Mouse (Mus musculus) forebrain, embryonic 14.5 days (tissue): Measurements from ENCODE around the gene Shb. TPM values are rescaled to one million over a fixed set of nuclear protein-coding genes. Genes with fewer than 3 reads are reported as not detected.

Experiments
- ATAC-seq: fragments of 200-750 bp; cut with Nextera tagmentation; 2 replicates; pipeline ENCODE4 v1.8.0; 2017; ENCODE audit warnings: mild to moderate bottlenecking, moderate library complexity
- DNase-seq: peaks from one replicate; pipeline ENCODE4 v3.0.0-alpha.2; 2015; ENCODE audit warnings: low spot score
- H3K27ac ChIP-seq: fragments of 300-500 bp; sonication (generic); 2 replicates; pipeline ENCODE4 v1.5.1; 2014; ENCODE audit warnings: low read depth, mild to moderate bottlenecking, control low read depth, low read length, moderate library complexity
- H3K27me3 ChIP-seq: fragments of 300-500 bp; sonication (generic); replicated peaks from 2 replicates; pipeline ENCODE4 v1.6.1; 2014; ENCODE audit warnings: low read length, control low read depth, mixed read lengths; ENCODE audit not compliant: control insufficient read depth, insufficient read depth
- H3K36me3 ChIP-seq: fragments of 300-500 bp; sonication (generic); 2 replicates; pipeline ENCODE4 v1.6.1; 2014; ENCODE audit warnings: low read length, control low read depth; ENCODE audit not compliant: control insufficient read depth, insufficient read depth
- H3K4me1 ChIP-seq: fragments of 300-500 bp; sonication (generic); 2 replicates; pipeline ENCODE4 v1.6.1; 2014; ENCODE audit warnings: antibody characterized with exemption, low read length, control low read depth; ENCODE audit not compliant: control insufficient read depth, insufficient read depth
- H3K4me2 ChIP-seq: fragments of 300-500 bp; sonication (generic); 2 replicates; pipeline ENCODE4 v1.6.1; 2014; ENCODE audit warnings: mild to moderate bottlenecking, control low read depth, low read length
- H3K4me3 ChIP-seq: fragments of 300-500 bp; sonication (generic); 2 replicates; pipeline ENCODE4 v1.5.1; 2014; ENCODE audit warnings: low read depth, low read length, control low read depth
- H3K9ac ChIP-seq: fragments of 300-500 bp; sonication (generic); 2 replicates; pipeline ENCODE4 v1.6.1; 2014; ENCODE audit warnings: mild to moderate bottlenecking, low read length, control low read depth, moderate library complexity
- H3K9me3 ChIP-seq: fragments of 300-500 bp; sonication (generic); replicated peaks from 2 replicates; pipeline ENCODE4 v1.6.1; 2016; ENCODE audit warnings: low read length, control low read depth, mixed read lengths; ENCODE audit not compliant: control insufficient read depth
- WGBS: fragments of 180-500 bp; shearing (Covaris S2); extraction: QIAGEN DNeasy Blood & Tissue Kit; methylation state at CpG from one replicate; pipeline ENCODE4 v1.1.7; 2014; 5-methylcytosine and 5-hydroxymethylcytosine counted together
- polyA plus RNA-seq: library from polyadenylated mRNA; unstranded; fragments of >200 nt; fragmentation: Nextera tagmentation; extraction: Ambion mirVana; gene quantifications from 2 replicates; pipeline ENCODE4 v1.2.1, GENCODE M21; 2014

Shb gene
- polyA plus RNA-seq, 1 experiment from 2014 or later = 14.5 TPM

DNA sequence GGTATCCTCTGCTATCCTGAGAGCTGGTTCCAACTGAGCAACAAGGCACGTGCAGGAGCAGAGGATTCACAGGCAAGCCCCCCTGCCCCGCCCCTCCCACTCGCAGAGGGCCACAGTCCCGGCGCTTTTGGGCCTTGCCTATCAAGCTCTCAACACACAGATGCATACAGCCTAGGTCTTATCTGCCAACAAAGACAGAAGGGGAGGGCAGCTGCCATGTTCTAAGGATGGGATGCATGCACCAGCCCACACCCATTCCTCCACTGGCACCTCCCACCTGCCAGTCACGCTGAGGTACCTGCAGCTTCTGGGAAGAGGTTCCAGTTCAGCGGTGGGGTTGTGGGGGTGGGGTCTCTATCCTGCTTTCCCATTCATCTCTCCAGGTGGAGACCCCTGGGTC lies 39.2 kb downstream of the Shb start:
- Histone ChIP-seq H3K27ac (no peak overlapping the region; the same call in 1 of the 2 replicates), H3K36me3 (no peaks in the 10 kb centered on the region), H3K27me3 (no peaks in the 10 kb centered on the region), H3K4me1 (peaks cover 85% of the 10 kb centered on the region), H3K9ac (no peak overlapping the region), H3K4me3 (no peak overlapping the region), H3K9me3 (no peaks in the 10 kb centered on the region), H3K4me2 (no peak overlapping the region)
- DNase-seq = no peak
- 17% methylated on average over 7 of the region's 7 CpGs for WGBS
- no peak for ATAC-seq

DNA sequence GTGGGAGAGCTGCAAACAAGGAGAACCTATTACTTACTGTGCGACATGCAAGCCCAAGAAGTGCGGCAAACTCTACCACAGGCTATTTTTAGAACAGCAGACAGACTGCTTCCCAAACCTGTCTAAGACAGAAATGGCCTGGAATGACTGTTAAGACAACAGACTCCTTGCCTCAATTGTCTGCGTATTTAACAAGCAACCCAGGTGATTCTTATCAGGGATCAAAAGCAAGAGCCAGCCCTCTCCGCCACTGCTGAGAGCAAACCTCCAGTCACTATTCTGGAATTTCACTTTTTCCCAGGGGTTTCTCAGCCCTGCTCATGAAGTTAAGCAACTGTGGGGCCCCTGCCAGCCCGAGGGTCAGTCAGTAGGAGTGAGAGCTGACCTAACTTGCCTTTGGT lies 39.6 kb downstream of the Shb start:
- H3K27ac ChIP-seq = no peak overlapping the region; the same call in none of the 2 replicates

DNA sequence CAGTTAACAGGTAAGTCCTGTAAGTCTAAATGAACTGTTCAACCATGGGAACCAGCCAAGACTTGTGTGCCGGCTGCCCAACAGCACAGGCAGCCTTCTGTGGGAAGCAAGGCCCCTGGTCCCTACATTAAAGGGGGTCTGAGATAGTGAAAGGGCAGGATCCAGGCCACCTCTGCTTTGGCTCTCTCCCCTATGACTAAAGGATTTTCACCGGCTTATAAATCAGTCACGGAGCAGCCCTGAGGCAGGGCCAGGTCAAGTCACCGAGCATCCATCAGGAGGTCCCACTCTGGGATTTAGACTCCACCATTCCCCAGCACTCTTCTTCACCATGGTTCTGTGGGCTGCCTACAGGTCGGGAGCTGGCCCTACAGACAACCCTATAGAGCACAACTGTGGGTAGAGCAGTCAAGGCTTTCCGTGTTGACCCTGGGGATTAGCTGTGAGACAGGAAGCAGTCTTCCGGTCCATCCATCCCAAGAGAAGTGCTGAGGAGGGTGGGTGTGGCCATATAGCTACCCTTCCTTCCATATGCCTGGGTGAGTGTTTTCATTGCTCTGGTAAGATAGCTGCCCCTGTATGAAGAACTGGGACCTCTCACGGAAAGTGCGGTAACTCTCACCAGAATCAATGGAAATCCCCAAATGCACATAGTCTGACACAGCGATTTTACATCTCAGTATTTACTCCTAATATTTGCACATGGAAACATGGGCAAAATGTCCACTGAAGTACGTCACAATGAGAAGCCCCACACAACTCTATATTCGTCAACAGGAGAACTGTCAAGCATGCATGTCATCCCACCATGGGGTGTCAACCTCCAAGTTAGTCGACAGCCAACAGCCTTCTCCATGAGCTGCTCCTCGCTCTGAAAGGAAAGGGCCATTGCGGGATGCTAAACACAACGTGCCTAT lies 40.3 kb downstream of the Shb start:
- Histone ChIP-seq H3K4me1 (peaks cover 76% of the 10 kb centered on the region), H3K27me3 (no peaks in the 10 kb centered on the region), H3K9me3 (no peaks in the 10 kb centered on the region), H3K9ac (no peak overlapping the region), H3K36me3 (peaks cover 9% of the 10 kb centered on the region; the same call in 1 of the 2 replicates), H3K27ac (no peak overlapping the region; the same call in 1 of the 2 replicates), H3K4me2 (no peak overlapping the region), H3K4me3 (no peak overlapping the region)
- ATAC-seq (no peak), DNase-seq (no peak)
- 70% methylated on average over 16 of the region's 16 CpGs for WGBS

More for the DNA sequence above, 39.6 kb downstream of the Shb start:
- H3K4me2 ChIP-seq = no peak overlapping the region
- H3K36me3 ChIP-seq = peaks cover 3% of the 10 kb centered on the region; the same call in 1 of the 2 replicates
- H3K4me3 ChIP-seq = no peak overlapping the region
- peaks cover 82% of the 10 kb centered on the region for H3K4me1 ChIP-seq
- DNase-seq (no peak), ATAC-seq (no peak)
- 53% methylated on average over 5 of the region's 5 CpGs for WGBS
- no peaks in the 10 kb centered on the region for H3K27me3 ChIP-seq
- H3K9me3 ChIP-seq = no peaks in the 10 kb centered on the region
- no peak overlapping the region for H3K9ac ChIP-seq

DNA sequence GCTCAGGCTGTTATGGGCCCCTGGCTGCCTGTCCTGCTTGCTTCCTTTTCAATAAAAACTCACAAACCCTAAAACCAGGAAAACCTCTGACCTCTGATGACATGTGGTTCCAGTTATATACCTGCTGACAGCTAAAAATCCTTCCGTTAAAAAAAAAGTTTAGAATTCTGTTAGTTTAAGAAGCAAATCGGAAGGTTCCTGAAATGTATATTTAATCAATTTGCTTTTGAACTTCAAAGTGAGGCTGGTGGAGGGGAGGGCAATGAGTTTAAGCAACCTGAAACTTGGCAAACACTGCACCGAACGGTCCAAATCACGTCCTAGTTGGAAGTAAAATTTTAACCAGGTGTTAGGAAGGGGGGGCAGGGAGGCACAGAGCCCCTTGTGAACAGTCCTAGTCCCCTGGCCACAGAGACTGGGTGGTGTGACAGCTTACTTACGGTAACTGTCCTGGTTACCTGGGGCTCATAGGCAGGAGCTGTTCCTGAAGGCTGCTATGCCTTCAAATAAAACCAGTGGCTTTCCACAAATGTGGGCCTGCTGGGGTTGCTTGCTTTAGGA lies 41.1 kb downstream of the Shb start:
- Histone ChIP-seq H3K9me3 (no peaks in the 10 kb centered on the region), H3K27me3 (no peaks in the 10 kb centered on the region), H3K9ac (no peak overlapping the region), H3K4me1 (peaks cover 76% of the 10 kb centered on the region), H3K36me3 (peaks cover 12% of the 10 kb centered on the region; the same call in 1 of the 2 replicates), H3K4me3 (no peak overlapping the region), H3K4me2 (no peak overlapping the region), H3K27ac (no peak overlapping the region; the same call in 1 of the 2 replicates)
- WGBS = 38% methylated on average over 6 of the region's 6 CpGs
- ATAC-seq (no peak), DNase-seq (no peak)

DNA sequence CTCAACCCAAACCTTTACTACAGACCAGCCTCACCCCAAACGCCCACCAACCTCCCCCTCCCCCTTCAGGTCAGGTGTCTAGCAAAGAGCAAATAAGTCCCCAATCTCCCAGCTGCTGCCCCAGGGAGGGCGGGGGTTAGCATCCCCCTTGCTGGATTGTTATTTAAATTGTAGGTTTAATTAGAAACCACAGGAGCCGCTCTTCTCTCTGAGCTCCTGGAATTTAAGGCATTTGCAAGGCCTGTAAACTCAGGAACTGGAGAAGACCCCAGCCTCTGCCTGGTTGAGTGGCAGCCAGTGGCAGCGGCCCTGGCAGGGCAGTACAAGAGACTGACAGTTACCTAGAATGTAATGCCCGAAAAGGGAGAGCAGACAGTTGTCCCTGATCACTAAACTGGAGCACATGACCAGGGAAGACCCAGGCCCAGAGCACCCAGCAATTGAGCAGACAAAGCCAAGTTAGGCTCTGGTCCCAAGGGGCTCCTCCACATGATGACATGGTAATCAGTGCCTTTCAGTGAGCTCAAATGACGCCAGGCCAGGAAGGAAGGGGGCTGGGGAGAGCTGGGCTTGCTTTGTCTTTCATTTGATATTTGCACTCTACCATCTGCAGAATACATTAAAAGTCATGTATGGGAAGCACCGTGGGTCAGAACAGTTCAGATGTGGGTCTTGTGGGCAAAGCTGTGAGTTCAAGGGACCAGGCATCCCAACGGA lies 42.1 kb downstream of the Shb start:
- peak overlapping the region; percentile 73 for H3K27ac ChIP-seq

DNA sequence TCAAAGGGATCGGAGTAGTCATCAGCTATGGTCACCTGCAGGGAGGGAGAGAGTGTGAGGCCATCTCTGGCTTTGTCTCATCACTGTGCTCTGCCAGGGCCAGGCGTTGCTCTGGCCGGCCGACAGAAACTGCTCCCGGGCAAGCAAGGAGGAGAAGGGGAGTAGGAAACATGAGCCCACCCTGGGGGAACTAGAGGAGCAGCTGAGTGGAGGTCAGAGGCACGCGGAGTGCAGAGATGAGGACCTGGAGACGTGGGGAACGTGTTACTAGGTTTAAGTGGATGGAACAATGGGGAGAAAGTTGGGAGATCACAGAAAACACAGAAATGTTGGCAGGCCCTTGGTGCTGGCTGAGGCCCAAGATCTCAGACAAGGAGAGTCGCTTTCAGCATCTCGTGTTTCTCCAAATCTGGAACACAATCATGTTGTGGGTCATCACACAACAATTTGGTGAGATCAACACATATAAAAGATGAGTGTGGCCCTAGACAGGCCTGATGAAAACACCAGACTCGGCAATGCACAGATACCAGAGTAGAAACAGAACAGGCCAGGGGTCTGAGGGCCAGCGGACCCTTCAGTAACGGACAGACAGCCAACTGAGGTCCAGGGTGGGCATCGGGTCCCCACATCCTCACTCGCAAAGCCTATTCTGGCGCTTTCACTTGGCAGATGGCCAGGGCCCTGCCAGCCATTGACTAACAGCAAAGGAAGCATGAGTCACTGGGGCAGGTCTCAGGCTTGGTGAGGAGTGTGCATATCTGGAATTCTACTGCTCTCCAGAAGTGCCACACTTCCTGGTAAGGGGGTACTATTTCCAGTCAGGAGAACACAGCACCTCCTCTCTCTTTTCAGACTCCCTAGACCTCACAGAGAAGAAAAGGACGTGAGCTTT lies 42.9 kb downstream of the Shb start:
- no peaks in the 10 kb centered on the region for H3K27me3 ChIP-seq
- H3K27ac ChIP-seq = peak overlapping the region; percentile 73; the same call in 1 of the 2 replicates
- peak; percentile 51 for ATAC-seq
- peaks cover 15% of the 10 kb centered on the region; the same call in 1 of the 2 replicates for H3K36me3 ChIP-seq
- peak overlapping the region; percentile 1; the same call in 1 of the 2 replicates for H3K9ac ChIP-seq
- DNase-seq = peak; percentile 74
- no peaks in the 10 kb centered on the region for H3K9me3 ChIP-seq
- WGBS = 15% methylated on average over 18 of the region's 18 CpGs
- peaks cover 62% of the 10 kb centered on the region for H3K4me1 ChIP-seq
- peak overlapping the region; percentile 3; the same call in 1 of the 2 replicates for H3K4me2 ChIP-seq
- H3K4me3 ChIP-seq = no peak overlapping the region

More for the DNA sequence above, 42.1 kb downstream of the Shb start:
- H3K4me3 ChIP-seq = no peak overlapping the region
- peak; percentile 68 for DNase-seq
- H3K27me3 ChIP-seq = no peaks in the 10 kb centered on the region
- H3K36me3 ChIP-seq = peaks cover 15% of the 10 kb centered on the region; the same call in 1 of the 2 replicates
- H3K4me2 ChIP-seq = peak overlapping the region; percentile 3; the same call in 1 of the 2 replicates
- ATAC-seq = peak; percentile 47
- 6% methylated on average over 8 of the region's 8 CpGs for WGBS
- peak overlapping the region; percentile 29; the same call in 1 of the 2 replicates for H3K9ac ChIP-seq
- H3K4me1 ChIP-seq = peaks cover 68% of the 10 kb centered on the region
- no peaks in the 10 kb centered on the region for H3K9me3 ChIP-seq

DNA sequence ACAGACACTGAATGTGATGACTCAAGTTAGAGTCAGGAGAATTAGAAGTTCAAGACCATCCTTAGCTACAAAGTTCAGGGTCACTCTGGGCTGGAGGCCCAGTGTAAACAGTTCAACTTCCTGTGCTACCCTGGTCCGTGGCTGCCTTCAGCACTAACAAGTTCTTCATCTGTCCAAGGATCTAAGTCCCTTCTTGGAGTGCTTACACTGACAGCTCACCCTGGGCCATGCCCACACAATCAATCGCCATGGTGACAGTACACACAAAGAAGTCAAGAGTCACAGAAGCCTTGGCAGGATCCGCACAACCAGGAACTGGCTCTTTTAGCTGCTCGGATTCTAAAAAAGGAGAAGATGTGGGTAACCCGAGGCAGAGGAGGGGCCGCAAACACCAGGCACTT lies 44.6 kb downstream of the Shb start:
- Histone ChIP-seq H3K4me1 (peaks cover 48% of the 10 kb centered on the region), H3K4me2 (no peak overlapping the region), H3K9me3 (no peaks in the 10 kb centered on the region), H3K27me3 (no peaks in the 10 kb centered on the region), H3K27ac (no peak overlapping the region), H3K4me3 (no peak overlapping the region), H3K9ac (no peak overlapping the region), H3K36me3 (peaks cover 15% of the 10 kb centered on the region; the same call in 1 of the 2 replicates)
- DNase-seq (no peak), ATAC-seq (no peak)
- WGBS = 54% methylated on average over 6 of the region's 6 CpGs

DNA sequence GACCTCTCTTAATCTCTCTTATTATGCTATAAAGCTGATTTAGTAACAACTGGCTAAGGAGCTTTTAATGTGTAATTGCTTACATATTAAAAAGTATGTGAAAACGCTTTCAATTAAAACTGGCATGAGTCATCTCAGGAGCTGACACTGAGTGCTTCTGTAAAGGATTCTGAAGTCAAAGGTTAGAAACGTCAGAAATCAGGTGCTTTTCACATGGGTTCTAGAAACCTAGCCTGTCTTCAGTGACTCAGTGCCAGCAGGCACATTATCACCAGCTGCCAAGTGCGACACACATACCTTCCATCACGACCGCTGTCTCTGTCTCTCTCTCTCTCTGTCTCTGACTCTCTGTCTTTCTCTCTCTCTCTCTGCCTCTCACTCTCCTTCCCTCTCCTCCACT lies 47.2 kb downstream of the Shb start:
- H3K4me1 ChIP-seq = peaks cover 23% of the 10 kb centered on the region
- no peak for DNase-seq
- no peaks in the 10 kb centered on the region for H3K27me3 ChIP-seq
- H3K4me3 ChIP-seq = no peak overlapping the region
- 65% methylated on average over 5 of the region's 5 CpGs for WGBS
- H3K9me3 ChIP-seq = no peaks in the 10 kb centered on the region
- ATAC-seq = no peak
- peaks cover 15% of the 10 kb centered on the region; the same call in 1 of the 2 replicates for H3K36me3 ChIP-seq
- no peak overlapping the region for H3K4me2 ChIP-seq
- H3K27ac ChIP-seq = no peak overlapping the region
- no peak overlapping the region; the same call in 1 of the 2 replicates for H3K9ac ChIP-seq
